Mouse (Mus musculus) frontal cortex, postnatal 10 days (tissue): Measurements from ENCODE around the gene Zyx.

Experiments
- DNase-seq, 2 experiments: peaks; one replicate each; pipeline ENCODE4 v3.0.0; 2022; ENCODE audit warnings: low spot score in 2 of 2, mixed read lengths in 1 of 2

Zyx gene

GRCm38 (mm10) chr6:42349426-42350020 is at the start of gene Zyx:
Gene Zyx, plus strand, starts transcription at chr6:42349630.
- DNase-seq, result peak; percentile 85 to 89

DNA sequence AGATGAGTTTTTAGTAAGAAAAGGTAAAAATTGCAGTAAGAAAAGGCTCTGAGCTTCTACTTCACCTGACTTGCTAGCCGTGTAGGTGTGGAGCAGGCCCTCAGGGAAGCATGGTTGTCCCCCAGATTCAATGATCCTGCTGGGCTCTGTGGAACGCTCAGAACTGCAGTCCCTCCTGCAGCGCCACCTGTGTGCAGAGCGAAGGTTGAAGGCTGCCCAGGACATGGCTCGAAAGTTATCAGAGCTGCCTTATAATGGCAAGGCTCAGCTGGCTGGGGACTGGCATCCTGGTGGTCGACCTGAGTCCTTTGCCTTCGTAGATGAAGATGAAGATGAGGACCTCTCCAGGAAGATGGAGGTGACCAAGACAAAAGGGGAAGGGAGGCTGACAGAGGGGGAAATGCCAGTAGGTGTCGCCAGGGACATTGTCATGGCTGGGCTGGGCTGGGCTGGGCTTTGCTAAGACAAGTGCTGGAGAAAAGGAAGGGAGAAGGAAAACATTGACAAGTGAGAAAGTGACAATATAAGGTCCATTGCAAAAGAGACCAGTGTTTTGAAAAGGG is 39.5 kb upstream of the Zyx start:
- DNase-seq, result no peak

DNA sequence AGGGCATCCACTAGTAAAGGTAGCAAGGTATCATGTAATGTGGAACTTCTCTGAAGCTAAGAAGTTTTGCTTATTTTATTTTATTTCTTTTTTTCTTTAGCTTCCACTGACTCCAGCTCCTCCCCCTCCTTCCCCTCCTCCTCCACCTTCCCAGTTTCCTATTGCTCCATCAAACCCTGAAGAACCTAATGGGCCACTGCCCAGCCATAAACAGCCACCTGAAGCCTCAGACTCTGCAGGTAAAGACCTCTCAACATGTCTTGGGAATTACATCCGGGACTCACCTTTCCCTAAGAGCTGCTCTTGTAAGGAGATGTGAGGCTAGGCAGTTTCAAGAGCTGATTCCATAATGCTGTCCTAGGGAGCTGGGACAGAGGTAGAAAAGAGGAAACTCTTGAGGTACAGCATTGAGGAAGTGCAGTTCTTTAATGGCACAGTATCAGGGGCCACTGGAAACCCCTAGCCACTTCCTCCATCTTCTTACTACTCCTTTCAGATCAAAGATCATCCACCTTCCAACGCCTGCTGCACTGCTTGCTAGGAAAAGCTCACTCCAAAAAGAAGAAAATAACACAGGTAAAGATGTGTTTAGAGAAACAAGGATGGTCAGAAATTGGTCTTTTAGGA is 38.9 kb upstream of the Zyx start:
- DNase-seq, result no peak

GRCm38 (mm10) chr6:42318293-42318692 is 31.1 kb upstream of the Zyx start:
- no peak for DNase-seq

DNA sequence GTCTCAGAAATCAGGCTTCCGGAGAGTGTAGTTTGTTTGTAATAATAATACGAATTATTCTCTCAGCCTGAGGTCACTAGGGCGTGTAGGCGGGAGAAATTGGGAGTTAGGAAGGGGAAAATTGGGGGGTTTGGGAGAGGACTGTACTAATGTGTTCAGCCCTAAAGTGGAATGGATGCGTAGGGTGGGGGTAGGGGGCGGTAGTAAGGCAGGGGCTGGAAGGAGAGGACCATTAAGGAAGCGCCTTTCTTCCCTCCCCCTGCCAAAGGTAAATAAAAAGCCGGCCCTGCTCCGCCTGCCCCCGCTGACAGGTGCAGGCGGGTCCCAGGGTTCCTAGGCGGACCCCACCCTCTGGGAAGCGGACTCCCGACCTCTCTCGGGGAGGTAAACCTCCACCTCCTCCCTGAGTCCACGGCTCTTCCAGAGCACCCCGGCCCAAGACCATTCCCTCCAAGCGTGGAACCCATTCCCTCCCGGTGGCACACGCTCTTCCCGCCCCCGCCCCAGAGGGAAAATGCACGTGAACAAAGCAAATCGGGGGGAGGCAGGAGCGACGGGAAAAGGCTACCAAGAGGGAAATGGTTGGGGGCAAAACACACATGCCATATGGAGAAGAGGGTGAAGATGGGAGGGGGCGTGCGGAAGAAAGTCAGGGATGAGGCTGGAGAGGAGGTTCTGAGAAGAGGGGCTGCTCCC is 25.9 kb upstream of the Zyx start:
- DNase-seq, result no peak

- DNase-seq, result peak in 1 of 2 experiments; percentile 43
Observed at GRCm38 (mm10) chr6:42324067-42324481, 25.4 kb upstream of the Zyx start.

DNA sequence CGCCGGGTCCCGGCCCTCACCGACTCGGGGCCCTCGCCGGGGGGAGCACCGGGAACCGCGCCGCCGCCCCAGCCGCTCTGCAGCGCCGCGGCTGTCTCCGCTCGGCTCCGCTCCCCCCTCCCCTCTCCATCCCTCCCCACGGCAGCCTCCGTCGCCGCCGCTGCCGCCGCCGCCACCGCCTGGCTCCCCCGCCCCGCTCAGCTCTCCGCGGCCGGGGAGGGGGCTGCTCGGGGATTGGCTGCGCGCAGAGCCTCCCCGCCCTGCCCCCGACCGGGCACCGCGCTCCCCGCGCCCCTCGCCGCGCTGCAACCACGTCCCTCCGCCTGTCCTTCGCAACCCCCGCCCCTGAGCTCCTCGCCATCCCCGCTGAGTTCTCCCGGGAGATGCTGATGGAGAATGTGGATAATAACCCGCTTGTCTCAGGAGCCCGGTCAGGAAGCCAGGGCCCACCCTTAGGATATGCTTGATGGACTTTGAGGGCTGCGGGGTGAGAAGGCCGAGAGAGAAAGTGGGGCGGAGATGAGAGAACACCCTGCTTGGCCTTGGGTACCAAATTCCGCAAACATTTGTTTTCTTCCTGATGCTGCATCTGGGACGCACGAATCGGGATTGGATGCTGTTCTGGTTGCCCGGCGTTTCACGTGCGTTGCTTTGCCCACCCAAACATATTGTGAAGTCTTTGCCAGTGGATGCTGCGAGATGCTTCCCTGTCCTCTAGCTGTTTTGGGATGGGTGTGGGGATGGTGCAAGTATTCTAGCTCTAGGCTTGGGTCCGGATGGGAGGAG is 24.8 kb upstream of the Zyx start, which contains the start of gene Fam131b:
Fam131b (minus strand) TSS at position 162 of the 786 bp plus-strand sequence.
- DNase-seq, result peak; percentile 62 to 79

- DNase-seq, result peak; percentile 67 to 79
Observed at GRCm38 (mm10) chr6:42325268-42325609, 24.2 kb upstream of the Zyx start.

- DNase-seq, result no peak
Observed at GRCm38 (mm10) chr6:42326509-42326908, 22.9 kb upstream of the Zyx start.

DNA sequence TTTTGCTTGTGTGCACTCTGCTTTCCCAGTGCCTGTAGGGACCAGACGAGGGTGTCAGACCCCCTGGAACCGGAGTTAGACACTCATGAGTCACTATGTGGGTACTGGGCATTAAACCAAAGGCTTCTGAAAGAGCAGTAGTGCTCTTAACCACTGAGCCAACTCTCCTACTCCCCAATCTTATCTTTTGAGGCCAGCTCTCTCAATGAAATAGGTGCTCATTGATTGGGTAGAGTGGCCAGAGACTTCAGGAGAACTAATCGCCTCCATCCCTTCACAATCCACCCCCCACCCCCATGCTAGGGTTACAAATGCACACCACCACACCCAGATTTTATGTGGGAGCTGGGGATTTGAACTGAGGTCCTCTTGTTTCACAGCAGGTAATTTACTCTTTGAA is 20.7 kb upstream of the Zyx start:
- DNase-seq, result no peak

- DNase-seq, result no peak
Observed at GRCm38 (mm10) chr6:42330216-42330615, 19.2 kb upstream of the Zyx start.

- no peak for DNase-seq
Observed at GRCm38 (mm10) chr6:42330946-42331345, 18.5 kb upstream of the Zyx start.

GRCm38 (mm10) chr6:42339189-42339588 is 10.2 kb upstream of the Zyx start:
- no peak for DNase-seq

DNA sequence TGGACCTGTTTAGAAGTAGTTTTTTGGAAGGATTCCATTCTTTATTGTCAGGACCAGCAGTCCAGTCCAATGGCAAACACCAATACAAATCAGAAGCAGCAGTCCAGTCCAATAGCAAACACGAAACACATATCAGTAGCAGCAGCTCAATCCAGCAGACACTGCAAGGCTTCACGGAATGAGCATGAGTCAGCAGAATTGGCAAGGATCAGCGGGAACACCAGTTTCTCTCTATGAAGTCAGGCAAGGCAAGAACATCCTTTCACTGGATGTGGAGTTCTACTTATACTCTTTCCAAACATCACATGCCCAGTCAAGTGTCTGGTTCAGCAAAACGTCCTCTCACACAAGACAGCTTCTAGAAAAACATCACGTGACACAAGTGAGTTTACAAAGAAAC is 9.4 kb upstream of the Zyx start:
- no peak for DNase-seq

GRCm38 (mm10) chr6:42342171-42342570 is 7.3 kb upstream of the Zyx start:
- no peak for DNase-seq

GRCm38 (mm10) chr6:42343361-42344120 is 5.9 kb upstream of the Zyx start:
- no peak for DNase-seq

DNA sequence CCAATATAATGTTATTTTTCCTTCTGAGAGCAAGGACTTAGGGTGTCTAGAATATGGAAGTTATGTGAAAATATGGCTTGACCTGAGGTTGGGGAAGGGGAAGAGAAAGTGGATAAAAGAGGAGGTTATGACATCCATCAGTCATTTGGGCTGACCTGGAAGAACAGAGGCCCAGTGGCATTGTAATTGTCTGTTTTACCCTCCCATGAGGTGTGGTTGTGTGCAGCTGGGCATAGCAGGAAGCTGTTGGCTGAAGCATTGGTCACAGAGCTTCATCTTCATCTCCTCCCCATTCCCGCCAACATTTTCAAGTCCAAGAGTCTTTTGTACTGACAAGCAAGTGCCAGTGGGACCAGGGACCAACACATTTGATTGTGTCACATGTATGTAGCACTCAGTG is 5.2 kb upstream of the Zyx start:
- DNase-seq, result no peak

- DNase-seq, result no peak
Observed at GRCm38 (mm10) chr6:42348281-42349005, 987 bp upstream of the Zyx start.

- DNase-seq, result peak; percentile 47 to 63
Observed at GRCm38 (mm10) chr6:42349006-42349425, 414 bp upstream of the Zyx start.
